Mouse (Mus musculus) midbrain, embryonic 11.5 days (tissue): ENCODE measurements around the gene Casc1. TPM values are rescaled to one million over a fixed set of nuclear protein-coding genes. Genes with fewer than 3 reads are reported as not detected.

Experiments
- ATAC-seq: fragments of 200-750 bp; cut with Nextera tagmentation; 2 replicates; pipeline ENCODE4 v1.8.0; 2017; ENCODE audit warnings: moderate TSS enrichment, moderate library complexity; ENCODE audit not compliant: low FRiP score
- DNase-seq: peaks from one replicate; pipeline ENCODE4 v3.0.0; 2015; ENCODE audit warnings: low spot score; ENCODE audit errors: missing footprints
- H3K27ac ChIP-seq: fragments of 300-500 bp; sonication (generic); 2 replicates; pipeline ENCODE4 v1.5.1; 2014; ENCODE audit warnings: low read depth, low read length
- H3K27me3 ChIP-seq: fragments of 300-500 bp; sonication (generic); 2 replicates; pipeline ENCODE4 v1.6.1; 2014; ENCODE audit warnings: mild to moderate bottlenecking, low read length, moderate library complexity, mixed read lengths; ENCODE audit not compliant: control insufficient read depth, insufficient read depth
- H3K36me3 ChIP-seq: fragments of 300-500 bp; sonication (generic); 2 replicates; pipeline ENCODE4 v1.6.1; 2014; ENCODE audit warnings: mild to moderate bottlenecking, low read length, moderate library complexity, mixed read lengths; ENCODE audit not compliant: control insufficient read depth, insufficient read depth
- H3K4me1 ChIP-seq: fragments of 300-500 bp; sonication (generic); 2 replicates; pipeline ENCODE4 v1.6.1; 2014; ENCODE audit warnings: low read length; ENCODE audit not compliant: control insufficient read depth, insufficient read depth
- H3K4me2 ChIP-seq: fragments of 300-500 bp; sonication (generic); 2 replicates; pipeline ENCODE4 v1.6.1; 2014; ENCODE audit warnings: mild to moderate bottlenecking, moderate library complexity
- H3K4me3 ChIP-seq: fragments of 300-500 bp; sonication (generic); 2 replicates; pipeline ENCODE4 v1.5.1; 2014; ENCODE audit warnings: low read depth, low read length
- H3K9ac ChIP-seq: fragments of 300-500 bp; sonication (generic); 2 replicates; pipeline ENCODE4 v1.6.1; 2014; ENCODE audit warnings: low read length
- H3K9me3 ChIP-seq: fragments of 300-500 bp; sonication (generic); 2 replicates; pipeline ENCODE4 v1.6.1; 2016; ENCODE audit warnings: low read length; ENCODE audit not compliant: control insufficient read depth
- WGBS: fragments of 180-500 bp; shearing (Covaris S2); extraction: QIAGEN DNeasy Blood & Tissue Kit; methylation state at CpG from one replicate; pipeline ENCODE4 v1.1.7; 2014; 5-methylcytosine and 5-hydroxymethylcytosine counted together
- polyA plus RNA-seq: library from polyadenylated mRNA; unstranded; fragments of >200 nt; fragmentation: Nextera tagmentation; extraction: Ambion mirVana; gene quantifications from 2 replicates; pipeline ENCODE4 v1.2.1, GENCODE M21; 2014

Gene Casc1
- polyA plus RNA-seq, 1 experiment from 2014 or later: 0.27 TPM

- ATAC-seq (no peak), DNase-seq (no peak)
- no peak overlapping the region for H3K4me2 ChIP-seq
- no peaks in the 10 kb centered on the region for H3K4me1 ChIP-seq
- no peaks in the 10 kb centered on the region for H3K9me3 ChIP-seq
- WGBS: 80% methylated on average over 4 of the region's 4 CpGs
- no peaks in the 10 kb centered on the region for H3K36me3 ChIP-seq
- no peaks in the 10 kb centered on the region for H3K27me3 ChIP-seq
- no peak overlapping the region for H3K4me3 ChIP-seq
- no peak overlapping the region for H3K27ac ChIP-seq
- H3K9ac ChIP-seq: no peak overlapping the region
Measured at GRCm38 (mm10) chr6:145158619-145159018, 52.2 kb downstream of the Casc1 start.

- Histone ChIP-seq H3K27me3 (no peaks in the 10 kb centered on the region), H3K4me1 (peaks cover 4% of the 10 kb centered on the region; the same call in 1 of the 2 replicates), H3K9ac (no peak overlapping the region), H3K4me2 (no peak overlapping the region), H3K9me3 (no peaks in the 10 kb centered on the region), H3K4me3 (no peak overlapping the region), H3K36me3 (no peaks in the 10 kb centered on the region), H3K27ac (no peak overlapping the region)
- ATAC-seq (no peak), DNase-seq (no peak)
- 51% methylated on average over 9 of the region's 9 CpGs for WGBS
Measured at GRCm38 (mm10) chr6:145149054-145149453, 61.8 kb downstream of the Casc1 start.

- H3K4me1 ChIP-seq: peaks cover 4% of the 10 kb centered on the region; the same call in 1 of the 2 replicates
- 87% methylated on average over 16 of the region's 16 CpGs for WGBS
- ATAC-seq (no peak), DNase-seq (no peak)
- no peaks in the 10 kb centered on the region for H3K27me3 ChIP-seq
- no peaks in the 10 kb centered on the region for H3K9me3 ChIP-seq
- H3K4me2 ChIP-seq: no peak overlapping the region
- no peak overlapping the region for H3K4me3 ChIP-seq
- no peaks in the 10 kb centered on the region for H3K36me3 ChIP-seq
- no peak overlapping the region for H3K9ac ChIP-seq
- H3K27ac ChIP-seq: no peak overlapping the region
Measured at GRCm38 (mm10) chr6:145147716-145148115, 63.1 kb downstream of the Casc1 start.

- peaks cover 4% of the 10 kb centered on the region; the same call in 1 of the 2 replicates for H3K4me1 ChIP-seq
- H3K9ac ChIP-seq: no peak overlapping the region
- H3K4me3 ChIP-seq: no peak overlapping the region
- H3K4me2 ChIP-seq: no peak overlapping the region
- no peak overlapping the region for H3K27ac ChIP-seq
- ATAC-seq: no peak
- no peaks in the 10 kb centered on the region for H3K36me3 ChIP-seq
- 69% methylated on average over 7 of the region's 7 CpGs for WGBS
- no peaks in the 10 kb centered on the region for H3K9me3 ChIP-seq
- H3K27me3 ChIP-seq: no peaks in the 10 kb centered on the region
- no peak for DNase-seq
Measured at GRCm38 (mm10) chr6:145145173-145145572, 65.6 kb downstream of the Casc1 start.

GRCm38 (mm10) chr6:145141827-145142226, 69.0 kb downstream of the Casc1 start:
- no peaks in the 10 kb centered on the region for H3K4me1 ChIP-seq
- no peaks in the 10 kb centered on the region for H3K36me3 ChIP-seq
- no peak overlapping the region for H3K9ac ChIP-seq
- H3K27ac ChIP-seq: no peak overlapping the region
- DNase-seq: no peak
- H3K9me3 ChIP-seq: no peaks in the 10 kb centered on the region
- no peak overlapping the region for H3K4me2 ChIP-seq
- WGBS: 91% methylated on average over 12 of the region's 12 CpGs
- no peaks in the 10 kb centered on the region for H3K27me3 ChIP-seq
- ATAC-seq: no peak
- H3K4me3 ChIP-seq: no peak overlapping the region

DNA sequence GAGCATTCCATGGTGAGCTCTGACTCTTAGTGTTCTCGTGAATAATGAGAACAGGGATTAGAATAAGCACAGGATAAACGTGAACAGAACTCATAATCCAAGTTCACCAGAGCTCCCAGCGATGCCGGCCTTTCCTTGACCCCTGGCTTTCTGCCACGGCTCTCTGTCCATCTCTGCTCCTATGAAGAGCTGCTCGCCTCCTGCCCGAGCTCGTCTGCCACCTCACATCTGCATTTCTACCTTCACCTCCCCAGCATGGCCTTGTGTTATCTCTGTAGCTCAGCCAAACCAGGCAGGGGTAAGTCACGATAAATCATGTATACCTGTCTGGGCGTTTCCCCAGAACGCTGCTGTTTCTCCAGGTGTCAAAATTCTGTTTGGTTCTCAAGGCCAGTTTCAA, 70.1 kb downstream of the Casc1 start:
- no peaks in the 10 kb centered on the region for H3K27me3 ChIP-seq
- H3K4me2 ChIP-seq: no peak overlapping the region
- DNase-seq: peak; percentile 56
- 74% methylated on average over 11 of the region's 11 CpGs for WGBS
- H3K36me3 ChIP-seq: no peaks in the 10 kb centered on the region
- no peaks in the 10 kb centered on the region for H3K9me3 ChIP-seq
- H3K9ac ChIP-seq: no peak overlapping the region
- no peak overlapping the region for H3K27ac ChIP-seq
- no peaks in the 10 kb centered on the region for H3K4me1 ChIP-seq
- no peak overlapping the region for H3K4me3 ChIP-seq
- ATAC-seq: no peak

DNA sequence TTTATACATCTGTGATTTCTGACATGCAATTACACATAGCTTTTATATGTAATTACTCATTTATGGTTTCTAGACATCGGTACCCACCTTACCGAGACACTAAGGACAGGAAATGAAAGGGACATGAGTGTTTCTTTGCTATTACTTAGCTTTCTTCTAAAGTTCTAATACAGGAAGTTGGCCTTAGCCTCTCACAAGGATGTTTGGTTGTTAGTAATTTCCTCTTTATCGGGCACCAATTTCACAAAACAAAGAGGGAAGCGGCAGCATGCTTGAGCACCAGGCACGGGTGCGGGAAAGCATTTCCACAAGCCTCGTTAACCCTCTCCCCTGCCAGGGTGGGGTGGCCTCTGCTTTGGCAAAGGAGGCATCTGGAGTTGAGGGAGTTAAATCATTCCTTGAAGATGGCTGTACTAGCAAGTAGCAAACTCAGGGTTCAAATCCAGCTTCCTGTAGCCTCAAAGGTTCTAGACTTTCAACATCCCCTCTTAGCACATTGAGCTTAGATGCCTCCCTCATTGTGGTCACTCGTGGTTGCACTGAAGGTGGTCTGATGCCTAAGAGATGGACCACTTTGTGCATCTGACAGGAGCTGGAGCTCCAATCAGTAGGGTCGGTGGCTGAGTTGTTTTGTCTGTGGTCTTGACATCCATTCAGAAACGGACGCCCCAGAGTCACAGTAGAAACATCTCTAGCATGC, 70.9 kb downstream of the Casc1 start:
- ATAC-seq: no peak
- 83% methylated on average over 11 of the region's 11 CpGs for WGBS
- peak; percentile 47 for DNase-seq

GRCm38 (mm10) chr6:145139236-145139635, 71.6 kb downstream of the Casc1 start:
- Histone ChIP-seq H3K9me3 (no peaks in the 10 kb centered on the region), H3K4me2 (no peak overlapping the region), H3K27ac (no peak overlapping the region), H3K4me1 (no peaks in the 10 kb centered on the region), H3K27me3 (no peaks in the 10 kb centered on the region), H3K9ac (no peak overlapping the region), H3K36me3 (no peaks in the 10 kb centered on the region), H3K4me3 (no peak overlapping the region)
- DNase-seq (peak; percentile 57), ATAC-seq (no peak)
- 89% methylated on average over 13 of the region's 13 CpGs for WGBS

More for the DNA sequence above, 70.9 kb downstream of the Casc1 start:
- Histone ChIP-seq H3K27ac (no peak overlapping the region), H3K9ac (no peak overlapping the region), H3K9me3 (no peaks in the 10 kb centered on the region), H3K27me3 (no peaks in the 10 kb centered on the region), H3K36me3 (no peaks in the 10 kb centered on the region), H3K4me2 (no peak overlapping the region), H3K4me1 (no peaks in the 10 kb centered on the region), H3K4me3 (no peak overlapping the region)

- no peak overlapping the region for H3K9ac ChIP-seq
- DNase-seq: peak; percentile 6
- 84% methylated on average over 5 of the region's 5 CpGs for WGBS
- H3K27me3 ChIP-seq: no peaks in the 10 kb centered on the region
- no peak for ATAC-seq
- no peaks in the 10 kb centered on the region for H3K4me1 ChIP-seq
- H3K9me3 ChIP-seq: no peaks in the 10 kb centered on the region
- no peak overlapping the region for H3K27ac ChIP-seq
- H3K4me3 ChIP-seq: no peak overlapping the region
- H3K4me2 ChIP-seq: no peak overlapping the region
- H3K36me3 ChIP-seq: no peaks in the 10 kb centered on the region
Measured at GRCm38 (mm10) chr6:145136831-145137230, 74.0 kb downstream of the Casc1 start.
